Mouse (Mus musculus): ENCODE data around the gene Nav2.

Nav2 gene

GRCm38 (mm10) chr7:49343752-49344484 is 435.4 kb downstream of the Nav2 start:
- intact Hi-C loops (cut with DNase I): no loop called here

- intact Hi-C loops (cut with DNase I): no loop called here
These were observed 439.1 kb downstream of the Nav2 start for GRCm38 (mm10) chr7:49347338-49348272.

GRCm38 (mm10) chr7:49348636-49349035 is 440.1 kb downstream of the Nav2 start:
- intact Hi-C loops (cut with DNase I): no loop called here

- intact Hi-C loops (cut with DNase I): no loop called here
These were observed 441.9 kb downstream of the Nav2 start for GRCm38 (mm10) chr7:49350321-49351007.

- intact Hi-C loops (cut with DNase I): no loop called here
These were observed 443.2 kb downstream of the Nav2 start for GRCm38 (mm10) chr7:49351596-49352258.

GRCm38 (mm10) chr7:49357441-49358165 is 449.1 kb downstream of the Nav2 start:
- intact Hi-C loops (cut with DNase I): no loop called here

GRCm38 (mm10) chr7:49359120-49359519 is 450.6 kb downstream of the Nav2 start:
- intact Hi-C loops (cut with DNase I): no loop called here

GRCm38 (mm10) chr7:49360597-49360996 is 452.1 kb downstream of the Nav2 start:
- intact Hi-C loops (cut with DNase I): no loop called here

GRCm38 (mm10) chr7:49361465-49362090 is 453.1 kb downstream of the Nav2 start:
- intact Hi-C loops (cut with DNase I): no loop called here

- intact Hi-C loops (cut with DNase I): no loop called here
These were observed 456.1 kb downstream of the Nav2 start for GRCm38 (mm10) chr7:49364486-49365162.

- intact Hi-C loops (cut with DNase I): no loop called here
These were observed 460.1 kb downstream of the Nav2 start for GRCm38 (mm10) chr7:49368590-49368989.

GRCm38 (mm10) chr7:49369006-49369405 is 460.5 kb downstream of the Nav2 start:
- intact Hi-C loops (cut with DNase I): no loop called here

- intact Hi-C loops (cut with DNase I): no loop called here
These were observed 461.4 kb downstream of the Nav2 start for GRCm38 (mm10) chr7:49369809-49370473.

- intact Hi-C loops (cut with DNase I): no loop called here
These were observed 462.8 kb downstream of the Nav2 start for GRCm38 (mm10) chr7:49371345-49371744.

GRCm38 (mm10) chr7:49371972-49372371 is 463.5 kb downstream of the Nav2 start:
- intact Hi-C loops (cut with DNase I): no loop called here

- intact Hi-C loops (cut with DNase I): no loop called here
These were observed 464.7 kb downstream of the Nav2 start for GRCm38 (mm10) chr7:49373173-49373572.

- intact Hi-C loops (cut with DNase I): no loop called here
These were observed 465.1 kb downstream of the Nav2 start for GRCm38 (mm10) chr7:49373661-49374060.

- intact Hi-C loops (cut with DNase I): no loop called here
These were observed 467.0 kb downstream of the Nav2 start for GRCm38 (mm10) chr7:49375499-49375974.

- intact Hi-C loops (cut with DNase I): no loop called here
These were observed 470.1 kb downstream of the Nav2 start for GRCm38 (mm10) chr7:49378608-49379007.

Data from adrenal gland (tissue).